Mouse (Mus musculus) right cerebral cortex, adult 2 months (tissue): ENCODE measurements around the gene Gsto2.
"Not testable (repeated sequence)": the region's sequence is repeated elsewhere in the genome, so short reads cannot be mapped to it uniquely, and the experiment has no call there.

Source experiments
- DNase-seq, 2 experiments: peaks; one replicate each; pipeline ENCODE4 v3.0.0; 2021 to 2022; ENCODE audit warnings: low spot score in 2 of 2

The Gsto2 gene

GRCm38 (mm10) chr19:47865353-47865947, at the start of gene Gsto2:
Gene Gsto2, plus strand, starts transcription at chr19:47865534.
- peak; percentile 91 to 94 for DNase-seq

GRCm38 (mm10) chr19:47817692-47818091, 47.6 kb upstream of the Gsto2 start:
- DNase-seq: no peak

- DNase-seq: peak; percentile 83 to 85
Measured at GRCm38 (mm10) chr19:47820832-47821493, 44.4 kb upstream of the Gsto2 start.

- no peak for DNase-seq
Measured at GRCm38 (mm10) chr19:47821494-47821872, 43.9 kb upstream of the Gsto2 start.

DNA sequence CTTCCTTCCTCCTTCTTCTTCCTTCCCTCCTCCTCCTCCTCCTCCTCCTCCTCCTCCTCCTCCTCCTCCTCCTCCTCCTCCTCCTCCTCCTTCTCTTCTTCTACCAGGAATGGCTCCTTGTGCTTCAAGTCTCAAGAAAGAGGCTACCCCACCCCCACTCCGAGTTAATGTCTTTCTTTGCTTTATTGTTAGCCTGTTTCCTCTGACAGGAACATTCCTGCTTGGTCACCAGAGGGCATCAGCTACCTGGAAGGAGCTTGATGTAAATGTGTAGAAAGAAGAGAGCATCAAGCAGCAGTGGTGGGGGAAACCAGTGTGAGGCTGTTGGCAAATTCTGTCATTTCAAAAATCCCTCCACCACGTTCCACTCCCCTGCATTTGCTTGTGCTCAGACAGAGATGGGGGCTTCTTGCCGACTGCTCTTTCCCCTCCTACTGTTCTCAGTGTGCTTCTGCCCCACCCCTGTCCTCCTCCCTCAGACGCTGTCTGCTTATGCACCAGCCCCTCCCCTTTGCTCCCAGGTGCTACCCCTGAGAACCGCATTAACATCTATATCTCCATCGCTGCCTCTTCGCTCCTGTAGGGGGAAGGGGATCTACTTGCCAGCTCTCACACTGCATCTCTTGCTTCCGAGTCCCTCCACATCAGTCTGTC, 43.1 kb upstream of the Gsto2 start:
- DNase-seq: no peak

DNA sequence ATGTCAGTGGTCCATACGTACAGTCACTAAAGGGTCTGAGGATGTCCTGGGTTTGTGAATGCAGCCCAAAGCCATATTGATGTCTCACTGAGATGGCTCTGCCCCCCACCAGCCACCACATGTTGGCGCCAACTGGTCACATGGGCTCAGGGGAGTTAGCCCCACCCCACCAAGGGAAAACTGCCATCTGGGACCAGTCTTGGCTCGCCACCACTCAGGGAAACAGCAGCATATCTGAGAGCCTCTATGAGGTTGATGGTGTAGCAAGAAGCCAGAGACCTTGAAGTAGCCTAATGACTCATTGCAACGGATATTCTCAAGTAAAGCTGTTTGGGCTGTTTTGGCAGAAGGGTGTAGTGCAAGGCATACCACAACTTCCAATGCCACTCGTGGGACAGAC, 41.3 kb upstream of the Gsto2 start:
- DNase-seq: no peak

GRCm38 (mm10) chr19:47829913-47830450, 35.4 kb upstream of the Gsto2 start:
- DNase-seq: no peak

GRCm38 (mm10) chr19:47831111-47831510, 34.2 kb upstream of the Gsto2 start:
- DNase-seq: no peak

DNA sequence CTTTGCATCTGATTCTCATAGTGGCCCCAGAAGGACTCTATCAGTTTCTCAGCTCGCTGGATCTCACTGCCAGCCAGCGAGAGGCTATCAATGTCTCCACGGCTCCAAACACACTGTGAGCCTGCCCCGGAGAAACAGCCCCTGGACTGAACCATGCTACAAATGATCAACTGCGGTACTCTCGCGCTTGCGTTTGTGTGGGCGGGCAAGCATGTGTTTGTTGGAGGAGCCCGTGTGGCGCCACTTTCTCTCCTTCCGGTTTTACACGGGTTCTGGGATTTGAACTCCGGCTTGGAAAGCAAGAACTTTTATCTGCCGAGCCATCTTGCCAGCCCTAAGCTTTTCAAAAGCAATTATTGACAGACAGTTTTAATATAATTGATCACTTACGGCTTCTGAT, 33.0 kb upstream of the Gsto2 start:
- no peak for DNase-seq

DNA sequence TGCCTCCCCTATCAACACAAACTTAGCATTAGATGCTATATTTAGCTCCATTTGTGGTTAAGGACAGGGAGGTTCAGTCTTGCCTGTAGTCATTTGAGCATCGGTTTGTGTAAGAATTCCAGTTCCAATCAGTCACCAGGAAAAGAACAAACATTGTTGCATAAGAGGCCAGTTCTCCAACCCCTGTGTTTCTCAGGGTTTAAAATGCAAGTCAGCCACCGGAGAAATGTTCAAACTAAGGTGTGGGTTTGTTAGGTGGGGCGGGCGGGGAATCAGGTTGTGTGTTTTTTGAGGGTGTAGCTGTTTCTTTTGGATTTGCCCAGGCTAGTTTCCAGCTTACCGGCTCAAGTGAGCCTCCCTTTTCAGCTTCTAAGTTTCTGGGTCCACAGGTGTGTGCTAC, 30.7 kb upstream of the Gsto2 start:
- no peak for DNase-seq

DNA sequence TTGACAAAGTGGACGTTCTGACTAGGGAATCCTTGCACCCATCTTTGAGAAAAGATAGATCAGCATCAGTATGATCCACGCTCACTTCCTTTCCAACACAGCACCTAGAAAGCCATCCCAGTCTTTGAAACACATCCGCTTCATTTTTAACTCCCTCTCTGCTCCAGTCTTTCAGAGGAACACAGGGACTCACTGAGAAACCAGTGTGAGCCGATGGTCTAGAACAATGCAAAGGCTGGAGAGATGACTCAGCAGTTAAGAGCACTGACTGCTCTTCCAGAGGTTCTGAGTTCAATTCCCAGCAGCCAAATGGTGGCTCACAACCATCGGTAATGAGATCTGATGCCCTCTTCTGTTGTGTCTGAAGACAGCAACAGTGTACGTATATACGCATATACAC, 29.6 kb upstream of the Gsto2 start:
- no peak for DNase-seq

DNA sequence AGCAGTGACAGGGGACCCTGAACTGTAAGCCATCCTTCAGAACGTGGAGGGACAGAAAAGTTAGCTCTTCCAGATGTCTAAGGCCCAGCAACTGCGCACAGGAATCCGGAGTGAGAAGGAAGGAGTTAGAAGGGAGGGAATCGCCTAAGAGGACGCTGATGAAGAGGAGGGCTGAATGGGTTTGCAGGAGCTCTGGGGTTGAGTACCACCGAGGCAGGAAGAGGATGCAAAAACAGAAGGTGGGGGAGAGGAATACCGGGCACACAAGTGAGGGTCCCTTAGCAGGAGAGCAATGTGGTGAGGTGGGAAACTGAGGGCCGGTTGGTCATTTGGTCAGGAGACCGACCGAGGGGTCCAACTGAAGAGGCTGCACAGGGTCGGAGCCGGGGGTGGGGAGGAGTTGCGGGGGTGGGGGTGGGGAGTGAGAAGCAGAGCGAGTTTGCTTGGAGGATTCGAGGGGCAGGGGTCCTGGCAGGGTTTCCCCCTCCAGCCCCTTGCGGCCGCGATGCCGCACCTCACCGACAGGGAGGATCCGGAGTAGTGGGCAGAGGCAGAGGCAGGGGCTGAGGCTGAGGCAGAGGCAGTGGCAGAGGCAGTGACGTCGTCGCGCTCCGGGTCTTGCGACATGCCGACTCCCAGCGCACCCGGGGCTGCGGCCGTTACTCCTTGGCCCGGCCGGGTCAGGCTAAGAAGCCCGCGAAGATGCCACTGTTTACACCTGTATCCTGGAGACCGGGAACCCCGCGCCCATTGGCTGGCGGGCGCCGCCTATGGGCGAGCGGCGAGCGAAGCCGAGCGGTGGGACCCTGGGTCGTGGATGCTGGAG, 28.4 kb upstream of the Gsto2 start:
- peak; percentile 51 to 63 for DNase-seq

DNA sequence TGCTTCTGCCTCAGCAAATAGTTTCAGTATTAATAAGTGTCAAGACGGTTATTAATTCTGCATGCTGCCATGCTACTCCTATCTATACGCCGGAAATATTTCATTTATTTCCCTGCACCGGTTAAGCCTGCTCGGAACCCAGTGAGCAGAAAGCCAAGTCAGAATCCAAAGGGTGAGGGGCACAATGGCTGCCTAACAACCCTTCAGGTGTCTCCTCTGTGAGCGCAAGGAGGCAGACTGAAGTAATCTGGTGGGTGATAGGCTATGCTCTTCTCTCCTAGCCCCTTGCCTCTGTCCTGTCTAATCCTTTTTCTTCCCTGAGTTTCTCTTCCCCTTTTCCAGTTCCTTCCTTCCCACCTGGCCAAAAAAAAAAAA, 27.8 kb upstream of the Gsto2 start:
- no peak for DNase-seq

GRCm38 (mm10) chr19:47841234-47841633, 24.1 kb upstream of the Gsto2 start:
- DNase-seq: not testable (repeated sequence)

- no peak for DNase-seq
Measured at GRCm38 (mm10) chr19:47849735-47850134, 15.6 kb upstream of the Gsto2 start.

DNA sequence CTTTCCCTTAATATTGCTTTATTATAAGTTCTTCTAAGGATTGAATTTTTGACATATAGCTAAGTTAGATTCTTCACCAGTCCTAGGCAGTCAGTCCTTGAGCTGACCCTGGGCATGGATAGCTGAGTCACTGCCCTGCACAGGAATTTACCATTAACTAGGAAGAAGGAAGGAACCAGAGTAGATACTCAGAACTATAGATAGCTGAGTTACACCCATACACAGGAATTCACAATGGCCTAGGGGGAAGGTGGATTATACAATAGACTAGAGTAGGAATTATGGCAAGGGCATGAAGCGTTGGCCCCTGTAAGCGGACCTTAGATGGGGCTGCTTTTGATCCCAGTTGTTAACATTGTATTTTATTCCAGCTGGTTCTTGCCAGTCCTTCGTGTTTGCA, 13.2 kb upstream of the Gsto2 start:
- not testable (repeated sequence) for DNase-seq

GRCm38 (mm10) chr19:47853053-47853452, 12.3 kb upstream of the Gsto2 start:
- no peak for DNase-seq

DNA sequence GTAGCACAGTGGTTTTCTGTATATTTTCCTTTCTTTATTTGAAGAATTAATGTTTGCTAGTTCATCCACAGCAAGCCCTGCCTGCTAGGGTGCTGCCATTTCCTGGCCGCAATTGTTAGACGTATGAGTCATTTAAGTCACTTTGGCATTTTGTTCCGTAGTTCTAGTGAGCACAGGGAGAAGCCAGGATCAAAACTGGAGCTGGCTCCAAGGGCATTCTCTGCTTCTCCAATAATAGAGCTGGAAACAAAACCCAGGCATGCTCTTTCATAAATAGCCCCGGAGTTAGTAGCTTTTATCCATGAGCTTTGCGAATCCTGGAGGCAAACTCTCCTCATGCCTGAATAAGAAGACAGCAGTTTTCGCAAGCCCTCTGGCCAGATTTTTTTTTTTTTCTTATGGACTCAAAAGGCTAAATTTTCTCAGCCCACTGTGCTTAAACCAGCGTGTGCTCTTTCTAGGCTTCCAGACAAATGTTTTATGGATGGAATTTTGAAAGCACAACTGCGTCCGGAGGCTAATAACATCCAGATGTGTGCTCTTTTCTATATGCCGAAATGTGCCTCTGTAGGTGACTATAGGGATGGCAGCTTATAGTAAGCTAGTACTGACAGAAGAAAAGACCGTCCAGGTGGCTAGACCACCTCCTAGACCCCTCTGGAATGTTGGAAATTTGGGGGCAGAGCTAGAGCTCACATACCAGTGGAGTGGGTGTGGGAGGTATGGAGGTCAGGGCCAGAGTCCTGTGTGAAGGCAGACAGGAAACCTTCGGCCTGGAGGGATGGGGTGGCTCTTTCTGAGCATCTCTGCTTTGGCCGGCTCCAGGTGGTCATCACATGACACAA, 11.2 kb upstream of the Gsto2 start:
- DNase-seq: peak; percentile 12 to 16

GRCm38 (mm10) chr19:47854796-47855783, 10.2 kb upstream of the Gsto2 start, which contains the start of gene Gsto1:
Gene Gsto1, plus strand, starts transcription at chr19:47854970.
- DNase-seq: peak; percentile 88 to 92
